Mouse (Mus musculus): ENCODE data around the gene Fbxl2. TPM values are rescaled to one million over a fixed set of nuclear protein-coding genes. Genes with fewer than 3 reads are reported as not detected.

The Fbxl2 gene
- polyA plus RNA-seq (2017; shearing (Covaris generic)), result 2.2 TPM

DNA sequence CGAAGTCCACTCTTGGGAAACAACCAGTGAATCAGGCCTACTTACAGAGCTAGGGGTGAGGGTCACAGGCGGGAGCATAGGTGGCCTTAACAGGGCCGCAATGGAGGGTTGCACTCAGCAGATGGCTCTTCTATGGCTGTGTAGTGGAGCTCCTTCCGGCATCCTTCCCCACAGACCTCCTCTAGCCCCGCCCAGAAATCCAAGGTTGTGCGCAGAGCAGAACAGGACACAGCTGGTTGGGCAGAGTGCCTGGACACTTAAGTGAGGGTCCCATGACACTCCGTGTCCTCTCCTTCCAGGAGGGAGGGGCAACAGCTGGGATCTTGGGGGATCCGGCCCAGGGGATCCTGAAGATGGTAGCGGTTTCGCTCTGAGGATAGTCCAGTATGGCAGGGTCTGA is at the start of gene Fbxl2:
TSS of gene Fbxl2 (minus strand) at position 164 of the 400 bp plus-strand sequence.

GRCm38 (mm10) chr9:114057090-114057796 is 11.3 kb upstream of the Fbxl2 start, which contains the start of gene Susd5:
Susd5 (plus strand) TSS chr9:114057140.

DNA sequence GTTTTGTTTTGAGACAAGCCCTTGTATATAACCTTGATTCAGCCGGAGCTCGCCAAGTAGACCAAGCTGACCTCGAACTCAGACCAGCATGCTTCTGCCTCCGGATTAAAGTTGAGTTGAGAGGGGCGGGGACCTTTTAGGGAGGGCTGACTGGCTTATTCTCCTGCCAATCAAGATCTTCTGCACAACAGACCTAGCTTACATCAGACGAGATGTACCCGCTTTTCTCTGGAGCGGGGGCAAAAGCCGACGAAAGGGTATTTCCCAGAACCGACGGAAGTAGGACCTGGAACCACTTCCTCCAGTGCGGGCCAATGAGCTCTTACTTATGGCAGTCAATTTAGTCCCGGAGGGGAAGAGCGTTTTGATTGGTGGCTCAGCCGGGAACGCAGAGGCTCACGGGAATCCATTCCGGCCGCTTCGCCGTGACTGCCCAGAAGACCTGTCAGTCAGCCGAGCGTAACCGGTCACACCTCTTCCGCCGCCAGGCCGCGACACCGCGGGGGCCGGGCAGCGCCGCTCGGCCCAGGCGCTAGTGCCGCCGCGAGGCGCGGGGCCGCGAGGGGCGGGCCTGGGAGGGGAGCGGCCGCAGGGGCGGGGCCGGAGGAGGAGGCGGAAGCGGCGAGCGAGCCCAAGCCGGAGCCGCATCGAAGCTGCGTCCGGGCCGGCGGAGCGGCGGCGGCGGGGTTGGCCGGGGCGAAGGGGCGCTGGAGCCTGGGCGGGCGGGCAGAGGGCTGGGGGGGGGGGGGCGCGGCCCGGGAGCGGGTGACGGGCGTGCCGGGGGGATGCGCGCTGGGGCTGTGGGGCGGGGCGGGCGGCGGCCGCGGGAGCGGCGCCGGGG is 115.2 kb downstream of the Fbxl2 start, which contains the start of gene Ubp1:
TSS of gene Ubp1 (plus strand) at position 401 of the 841 bp plus-strand sequence.

Other genes with a start within 250 kb of the Fbxl2 start
- gene Ubp1, start 115.3 kb downstream of the Fbxl2 start, polyA plus RNA-seq (2017; shearing (Covaris generic)), result 11.3 TPM
- gene Susd5, start 10.9 kb upstream of the Fbxl2 start, polyA plus RNA-seq (2017; shearing (Covaris generic)), result not detected